Mouse (Mus musculus): ENCODE measurements around the gene Rab6b.

DNA sequence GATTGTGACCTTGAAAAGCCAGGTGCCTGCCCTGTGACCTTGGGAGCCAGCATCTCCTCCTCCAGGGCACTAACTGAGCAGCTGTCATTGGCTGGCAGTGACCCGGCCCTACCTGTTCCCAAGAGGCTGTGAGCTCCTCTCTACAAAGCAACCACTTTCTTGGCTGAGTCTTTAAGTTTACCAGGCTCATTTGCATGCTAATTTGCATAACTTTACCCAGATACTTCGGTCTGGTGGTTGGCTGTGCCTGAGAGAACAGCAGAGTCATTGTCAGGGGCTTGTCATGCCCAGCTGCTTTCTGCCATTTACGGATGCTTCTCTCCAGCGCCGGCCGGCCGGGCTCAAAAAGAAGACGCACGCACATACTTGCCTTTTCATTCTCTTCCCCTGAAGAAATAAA, 35.1 kb downstream of the Rab6b start:
- TF ChIP-seq GATA1 (IDR thresholded peaks at IDR 0.05; ENCODE audit: borderline replicate concordance, low read length) (no peak), FLI1 (IDR thresholded peaks at IDR 0.05; ENCODE audit: low read length) (no peak)
